Mouse (Mus musculus) kidney, embryonic 15.5 days (tissue): ENCODE data around the gene Timm44. TPM values are rescaled to one million over a fixed set of nuclear protein-coding genes. Genes with fewer than 3 reads are reported as not detected.

ENCODE experiments used
- ATAC-seq: fragments of 200-750 bp; cut with Nextera tagmentation; replicated peaks from 2 replicates; pipeline ENCODE4 v1.8.0; 2017; ENCODE audit warnings: moderate TSS enrichment; ENCODE audit not compliant: low FRiP score
- H3K27ac ChIP-seq: fragments of 300-500 bp; sonication (generic); 2 replicates; pipeline ENCODE4 v1.5.1; 2015; ENCODE audit warnings: mild to moderate bottlenecking, inconsistent platforms
- H3K27me3 ChIP-seq: fragments of 300-500 bp; sonication (generic); 2 replicates; pipeline ENCODE4 v1.6.1; 2015; ENCODE audit warnings: inconsistent platforms
- H3K36me3 ChIP-seq: fragments of 300-500 bp; sonication (generic); 2 replicates; pipeline ENCODE4 v1.6.1; 2015; ENCODE audit warnings: inconsistent platforms
- H3K4me1 ChIP-seq: fragments of 300-500 bp; sonication (generic); 2 replicates; pipeline ENCODE4 v1.6.1; 2015; ENCODE audit warnings: inconsistent platforms
- H3K4me2 ChIP-seq: fragments of 300-500 bp; sonication (generic); 2 replicates; pipeline ENCODE4 v1.6.1; 2015; ENCODE audit warnings: moderate library complexity, mild to moderate bottlenecking, inconsistent platforms
- H3K4me3 ChIP-seq: fragments of 300-500 bp; sonication (generic); replicated peaks from 2 replicates; pipeline ENCODE4 v1.5.1; 2015; ENCODE audit warnings: mild to moderate bottlenecking, inconsistent platforms
- H3K9ac ChIP-seq: fragments of 300-500 bp; sonication (generic); 2 replicates; pipeline ENCODE4 v1.6.1; 2015; ENCODE audit warnings: mild to moderate bottlenecking, inconsistent platforms
- H3K9me3 ChIP-seq: fragments of 300-500 bp; sonication (generic); replicated peaks from 2 replicates; pipeline ENCODE4 v1.6.1; 2016; ENCODE audit warnings: inconsistent platforms
- whole genome bisulfite sequencing: fragments of 180-500 bp; shearing (Covaris S2); methylation state at CpG from one replicate; pipeline ENCODE4 v1.1.7; 2015; ENCODE audit warnings: mixed read lengths; 5-methylcytosine and 5-hydroxymethylcytosine counted together
- polyA plus RNA-seq: library from polyadenylated mRNA; unstranded; fragments of >200 nt; fragmentation: Nextera tagmentation; extraction: Ambion mirVana; gene quantifications from 2 replicates; pipeline ENCODE4 v1.2.1, GENCODE M21; 2015

The Timm44 gene
- polyA plus RNA-seq, 1 experiment from 2014 or later: 69.5 TPM

DNA sequence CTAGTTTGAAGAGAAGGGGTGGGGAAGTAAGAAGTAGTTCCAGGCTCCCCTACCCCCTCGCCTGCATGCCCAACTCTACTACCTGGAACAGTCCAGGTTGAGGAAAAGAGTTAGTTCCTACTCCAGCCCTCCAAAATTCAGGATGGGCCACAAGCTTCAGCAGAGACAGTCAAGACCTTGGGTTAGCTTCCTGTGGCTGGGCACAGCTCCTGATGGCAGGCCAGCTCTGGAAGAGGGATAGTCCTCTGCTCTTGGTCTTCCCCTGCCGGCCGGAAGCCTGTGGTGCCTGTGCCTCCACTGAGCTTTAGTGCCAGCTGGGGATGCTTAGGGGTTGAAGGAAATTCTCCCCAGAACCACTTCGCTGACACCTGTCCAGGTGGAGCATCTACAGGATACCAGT, 49.4 kb downstream of the Timm44 start:
- peak; percentile 60 for ATAC-seq
- no peak overlapping the region for H3K27ac ChIP-seq
- H3K9me3 ChIP-seq: no peaks in the 10 kb centered on the region
- no peaks in the 10 kb centered on the region for H3K36me3 ChIP-seq
- peaks cover 47% of the 10 kb centered on the region for H3K27me3 ChIP-seq
- peak overlapping the region; percentile 25; the same call in 1 of the 2 replicates for H3K9ac ChIP-seq
- WGBS: 24% methylated on average over 4 of the region's 4 CpGs
- H3K4me2 ChIP-seq: peak overlapping the region; percentile 70
- H3K4me3 ChIP-seq: peak overlapping the region; percentile 39
- H3K4me1 ChIP-seq: peaks cover 10% of the 10 kb centered on the region

DNA sequence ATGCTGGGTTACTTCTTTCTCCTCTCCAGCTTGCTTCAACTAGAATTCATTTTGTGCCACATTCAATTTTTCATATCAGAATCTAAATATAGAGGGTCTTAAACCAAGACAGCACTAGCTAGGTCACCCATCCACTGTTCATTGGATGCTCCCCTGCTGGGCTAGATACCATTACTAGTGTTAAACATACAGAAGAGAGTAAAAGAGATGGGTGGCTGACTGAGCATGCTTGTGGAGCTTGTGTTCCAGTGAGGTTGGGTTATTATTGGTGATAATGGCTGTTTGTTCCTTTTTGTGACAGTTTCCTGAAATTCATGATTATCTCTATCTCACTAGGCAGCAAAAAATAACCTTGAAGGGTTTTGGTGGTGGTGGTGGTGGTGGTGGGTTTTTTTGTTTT, 53.7 kb downstream of the Timm44 start:
- no peak overlapping the region for H3K27ac ChIP-seq
- H3K4me2 ChIP-seq: no peak overlapping the region
- no peaks in the 10 kb centered on the region for H3K9me3 ChIP-seq
- H3K4me1 ChIP-seq: peaks cover 7% of the 10 kb centered on the region
- no peak for ATAC-seq
- no peaks in the 10 kb centered on the region for H3K36me3 ChIP-seq
- peaks cover 48% of the 10 kb centered on the region for H3K27me3 ChIP-seq
- H3K4me3 ChIP-seq: no peak overlapping the region
- no peak overlapping the region for H3K9ac ChIP-seq

DNA sequence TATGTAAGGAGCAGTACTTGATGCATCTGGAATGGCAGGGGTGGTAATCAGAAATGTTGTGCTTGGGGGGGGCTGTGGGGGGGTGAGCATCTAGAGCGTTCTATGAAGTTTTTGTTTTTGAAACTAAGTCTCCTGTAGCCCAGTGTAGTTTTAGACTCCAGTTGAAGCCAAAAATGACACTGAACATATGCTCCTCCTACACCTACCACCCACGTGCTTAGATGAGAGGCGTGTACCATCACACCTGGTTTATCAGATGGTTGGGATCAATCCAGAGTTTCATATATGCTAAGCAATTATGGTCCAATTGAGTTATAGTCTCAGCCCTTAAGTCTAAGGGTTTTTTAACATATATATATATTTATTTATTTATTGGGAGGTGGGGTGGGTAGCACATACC, 56.1 kb downstream of the Timm44 start:
- Histone ChIP-seq H3K4me1 (peaks cover 15% of the 10 kb centered on the region), H3K9me3 (no peaks in the 10 kb centered on the region), H3K4me3 (no peak overlapping the region), H3K4me2 (no peak overlapping the region), H3K27ac (no peak overlapping the region), H3K9ac (no peak overlapping the region), H3K27me3 (peaks cover 50% of the 10 kb centered on the region), H3K36me3 (no peaks in the 10 kb centered on the region)
- 87% methylated on average over 3 of the region's 3 CpGs for WGBS
- no peak for ATAC-seq

DNA sequence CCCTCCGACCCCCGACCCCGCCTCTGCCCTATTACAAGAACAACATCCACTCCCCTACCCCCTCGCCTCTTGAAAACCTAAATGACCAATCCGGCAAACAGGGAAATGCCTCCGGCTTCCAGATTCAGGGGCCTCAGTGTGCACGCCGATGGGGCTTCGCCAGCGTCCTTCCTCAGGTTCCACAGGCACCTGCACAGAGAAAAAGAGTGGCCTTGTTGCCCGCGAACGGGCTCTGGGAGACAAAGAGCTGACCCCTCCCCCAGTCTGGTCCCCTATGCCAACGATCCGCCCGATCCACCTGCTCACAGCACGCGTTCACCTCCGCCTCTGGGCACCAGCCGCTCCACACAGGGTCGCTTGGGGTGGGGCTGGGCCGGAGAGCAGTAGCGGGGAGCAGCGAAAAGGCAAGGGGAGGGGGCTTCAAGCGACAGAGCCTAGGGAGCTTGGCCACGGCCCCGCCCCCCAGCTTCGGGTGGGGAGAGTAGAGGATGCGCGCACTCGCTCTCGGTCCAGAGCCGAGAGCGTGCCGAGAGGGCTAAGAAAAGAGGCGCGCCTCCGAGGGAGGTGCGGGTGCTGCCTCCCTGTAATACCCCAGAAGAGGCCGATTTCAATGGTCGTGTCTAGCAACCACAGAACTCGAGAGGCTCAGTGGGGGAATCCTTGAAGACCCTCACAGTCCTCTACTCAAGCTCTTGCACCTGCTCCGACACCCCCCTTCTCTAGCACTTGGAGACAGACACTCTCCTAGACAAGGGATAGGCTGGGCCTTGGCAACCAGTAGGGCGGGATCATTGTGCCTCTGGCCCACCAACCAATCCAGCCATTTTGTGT, 58.7 kb downstream of the Timm44 start, which contains the start of gene Prr36:
Gene Prr36, minus strand, starts transcription at position 669 of the 831 bp plus-strand sequence.
- peak; percentile 72 for ATAC-seq
- 0 out of 2 replicates have a peak within 1 kb of the TSS, but pooled peaks have one; percentile 2 for H3K27ac ChIP-seq
- no peaks in the 10 kb centered on the region for H3K36me3 ChIP-seq
- H3K9me3 ChIP-seq: no peaks in the 10 kb centered on the region
- peak within 1 kb of the TSS; percentile 91 for H3K4me2 ChIP-seq
- WGBS: under 1% methylated on average over 44 of the region's 44 CpGs
- peaks cover 51% of the 10 kb centered on the region for H3K27me3 ChIP-seq
- peaks cover 35% of the 10 kb centered on the region for H3K4me1 ChIP-seq
- H3K9ac ChIP-seq: peak within 1 kb of the TSS; percentile 62
- peak within 1 kb of the TSS; percentile 57 for H3K4me3 ChIP-seq

DNA sequence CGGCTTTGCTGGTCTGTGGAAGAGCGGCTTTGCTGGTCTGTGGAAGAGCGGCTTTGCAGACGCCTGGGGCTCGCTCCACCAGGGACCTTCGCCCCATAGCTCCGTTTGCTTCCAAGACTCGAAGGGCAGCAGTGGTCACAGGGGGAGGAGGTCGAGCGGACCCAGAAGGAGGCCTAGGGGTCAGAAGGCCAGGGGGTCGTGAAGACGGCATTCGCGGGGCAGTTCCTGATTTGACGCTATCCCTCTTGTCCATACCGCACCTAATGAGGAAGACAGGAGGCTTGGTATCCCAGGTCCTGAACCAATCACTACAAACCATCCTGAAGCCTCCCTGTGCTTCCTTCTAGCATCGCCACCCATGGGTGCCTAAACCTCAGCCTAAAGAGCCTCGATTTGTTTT, 59.4 kb downstream of the Timm44 start:
- ATAC-seq: no peak
- 5% methylated on average over 18 of the region's 18 CpGs for WGBS
- Histone ChIP-seq H3K36me3 (no peaks in the 10 kb centered on the region), H3K27me3 (peaks cover 51% of the 10 kb centered on the region), H3K27ac (no peak overlapping the region), H3K9me3 (no peaks in the 10 kb centered on the region), H3K4me2 (peak overlapping the region; percentile 91), H3K4me1 (peaks cover 35% of the 10 kb centered on the region), H3K9ac (peak overlapping the region; percentile 62; the same call in 1 of the 2 replicates), H3K4me3 (peak overlapping the region; percentile 57)

- peak; percentile 46 for ATAC-seq
- Histone ChIP-seq H3K4me2 (peak overlapping the region; percentile 87), H3K9ac (peak overlapping the region; percentile 42; the same call in 1 of the 2 replicates), H3K4me3 (peak overlapping the region; percentile 44), H3K4me1 (peaks cover 35% of the 10 kb centered on the region), H3K9me3 (no peaks in the 10 kb centered on the region), H3K27ac (0 out of 2 replicates have a peak overlapping the region, but pooled peaks have one; percentile 18), H3K36me3 (peaks cover 8% of the 10 kb centered on the region), H3K27me3 (peaks cover 47% of the 10 kb centered on the region)
- WGBS: 9% methylated on average over 33 of the region's 33 CpGs
These were observed 61.4 kb downstream of the Timm44 start for GRCm38 (mm10) chr8:4214006-4214980.

DNA sequence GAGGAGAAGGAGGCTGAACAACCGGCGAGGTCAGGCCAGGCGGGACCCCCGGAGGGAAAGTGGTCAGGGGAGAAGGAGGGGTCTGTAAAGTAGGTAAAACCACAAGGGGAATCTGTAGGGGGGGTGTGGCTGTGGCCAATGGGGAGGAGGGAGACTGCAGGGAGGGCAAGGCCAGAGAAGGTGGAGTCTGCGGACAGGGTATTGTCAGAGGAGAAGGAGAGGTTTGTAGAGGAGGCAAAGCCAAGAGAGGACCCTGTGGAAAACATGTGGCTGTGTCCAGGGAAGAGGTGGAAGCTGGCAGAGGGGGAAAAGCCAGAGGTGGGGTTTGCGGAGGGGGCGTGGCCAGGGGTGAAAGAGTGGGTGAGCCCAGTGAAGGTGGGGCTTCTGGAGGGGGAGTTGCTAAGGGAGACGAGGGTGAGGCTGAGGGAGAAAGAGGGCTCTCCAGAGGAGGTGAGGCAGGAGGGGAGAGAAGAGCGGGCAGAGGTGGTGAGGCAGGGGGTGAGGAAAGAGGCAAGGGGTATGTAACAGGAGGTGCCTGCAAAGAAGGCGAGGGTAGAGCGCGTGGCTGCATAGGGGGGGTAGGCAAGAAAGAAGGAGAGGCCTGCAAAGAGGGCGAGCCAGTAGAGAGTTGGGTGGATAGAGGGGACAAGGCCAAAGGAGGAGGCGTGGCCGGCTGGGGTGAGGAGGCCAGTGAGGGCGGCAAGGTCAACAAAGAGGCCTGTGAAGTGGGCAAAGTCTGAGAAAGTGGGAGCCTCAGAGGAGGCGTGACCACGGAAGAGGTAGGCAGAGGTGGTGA, 62.3 kb downstream of the Timm44 start:
- Histone ChIP-seq H3K36me3 (peaks cover 10% of the 10 kb centered on the region), H3K4me1 (peaks cover 35% of the 10 kb centered on the region), H3K27me3 (peaks cover 44% of the 10 kb centered on the region), H3K4me2 (peak overlapping the region; percentile 87), H3K27ac (0 out of 2 replicates have a peak overlapping the region, but pooled peaks have one; percentile 22), H3K9ac (peak overlapping the region; percentile 42), H3K4me3 (peak overlapping the region; percentile 44), H3K9me3 (no peaks in the 10 kb centered on the region)
- WGBS: 5% methylated on average over 18 of the region's 18 CpGs
- ATAC-seq: peak; percentile 66

- H3K4me2 ChIP-seq: peak overlapping the region; percentile 87
- H3K4me1 ChIP-seq: peaks cover 35% of the 10 kb centered on the region
- peak overlapping the region; percentile 44 for H3K4me3 ChIP-seq
- H3K27me3 ChIP-seq: peaks cover 38% of the 10 kb centered on the region
- 0 out of 2 replicates have a peak overlapping the region, but pooled peaks have one; percentile 22 for H3K27ac ChIP-seq
- peak; percentile 24 for ATAC-seq
- under 1% methylated on average over 25 of the region's 25 CpGs for WGBS
- H3K9me3 ChIP-seq: no peaks in the 10 kb centered on the region
- peak overlapping the region; percentile 42 for H3K9ac ChIP-seq
- H3K36me3 ChIP-seq: peaks cover 10% of the 10 kb centered on the region
These were observed 62.9 kb downstream of the Timm44 start for GRCm38 (mm10) chr8:4212809-4213209.

GRCm38 (mm10) chr8:4211097-4211496, 64.6 kb downstream of the Timm44 start:
- no peak overlapping the region for H3K4me3 ChIP-seq
- H3K9ac ChIP-seq: no peak overlapping the region
- peaks cover 38% of the 10 kb centered on the region for H3K4me1 ChIP-seq
- ATAC-seq: no peak
- no peaks in the 10 kb centered on the region for H3K9me3 ChIP-seq
- H3K36me3 ChIP-seq: peaks cover 10% of the 10 kb centered on the region
- no peak overlapping the region for H3K4me2 ChIP-seq
- H3K27ac ChIP-seq: no peak overlapping the region
- 83% methylated on average over 6 of the region's 6 CpGs for WGBS
- peaks cover 33% of the 10 kb centered on the region for H3K27me3 ChIP-seq
